Mouse (Mus musculus): Measurements from ENCODE around the gene Slc25a21. TPM values are rescaled to one million over a fixed set of nuclear protein-coding genes. Genes with fewer than 3 reads are reported as not detected.

Gene Slc25a21
- polyA plus RNA-seq, 1 experiment from 2014 or later = 0.13 TPM

GRCm38 (mm10) chr12:56890891-56891726 is 306.2 kb downstream of the Slc25a21 start:
- Histone ChIP-seq H3K27ac (ENCODE audit: low read depth) (no peak overlapping the region), H3K4me3 (ENCODE audit: low read depth, low read length) (no peak overlapping the region), H3K4me1 (ENCODE audit: insufficient read depth) (no peaks in the 10 kb centered on the region), H3K9me3 (ENCODE audit: low read depth, low read length) (no peaks in the 10 kb centered on the region), H3K9ac (no peak overlapping the region), H3K27me3 (ENCODE audit: insufficient read depth, low read length) (no peaks in the 10 kb centered on the region), H3K36me3 (ENCODE audit: insufficient read depth) (no peaks in the 10 kb centered on the region), H3K4me2 (no peak overlapping the region)
- WGBS = 57% methylated on average over 6 of the region's 6 CpGs
- no peak for ATAC-seq (ENCODE audit: insufficient read depth)
- no peak for TF ChIP-seq CTCF (IDR thresholded peaks at IDR 0.05; ENCODE audit: low read depth)
- DNase-seq = no peak

GRCm38 (mm10) chr12:56877796-56878195 is 319.5 kb downstream of the Slc25a21 start:
- no peak for DNase-seq
- no peaks in the 10 kb centered on the region for H3K9me3 ChIP-seq (ENCODE audit: low read depth, low read length)
- H3K4me1 ChIP-seq (ENCODE audit: insufficient read depth) = no peaks in the 10 kb centered on the region
- no peak overlapping the region for H3K4me2 ChIP-seq
- H3K27ac ChIP-seq (ENCODE audit: low read depth) = no peak overlapping the region
- no peak for ATAC-seq (ENCODE audit: insufficient read depth)
- no peak overlapping the region for H3K4me3 ChIP-seq (ENCODE audit: low read depth, low read length)
- no peaks in the 10 kb centered on the region for H3K36me3 ChIP-seq (ENCODE audit: insufficient read depth)
- H3K9ac ChIP-seq = no peak overlapping the region
- 69% methylated on average over 3 of the region's 3 CpGs for WGBS
- TF ChIP-seq CTCF (IDR thresholded peaks at IDR 0.05; ENCODE audit: low read depth) = no peak
- no peaks in the 10 kb centered on the region for H3K27me3 ChIP-seq (ENCODE audit: insufficient read depth, low read length)

- H3K4me2 ChIP-seq = no peak overlapping the region
- no peak for TF ChIP-seq CTCF (IDR thresholded peaks at IDR 0.05; ENCODE audit: low read depth)
- 40% methylated on average over 7 of the region's 7 CpGs for WGBS
- no peak overlapping the region for H3K27ac ChIP-seq (ENCODE audit: low read depth)
- no peaks in the 10 kb centered on the region for H3K27me3 ChIP-seq (ENCODE audit: insufficient read depth, low read length)
- H3K36me3 ChIP-seq (ENCODE audit: insufficient read depth) = no peaks in the 10 kb centered on the region
- H3K4me3 ChIP-seq (ENCODE audit: low read depth, low read length) = no peak overlapping the region
- H3K9ac ChIP-seq = no peak overlapping the region
- no peaks in the 10 kb centered on the region for H3K9me3 ChIP-seq (ENCODE audit: low read depth, low read length)
- H3K4me1 ChIP-seq (ENCODE audit: insufficient read depth) = no peaks in the 10 kb centered on the region
- ATAC-seq (ENCODE audit: insufficient read depth) (no peak), DNase-seq (no peak)
Measured at GRCm38 (mm10) chr12:56876549-56876948, 320.7 kb downstream of the Slc25a21 start.

GRCm38 (mm10) chr12:56873204-56873603 is 324.1 kb downstream of the Slc25a21 start:
- Histone ChIP-seq H3K36me3 (ENCODE audit: insufficient read depth) (no peaks in the 10 kb centered on the region), H3K9me3 (ENCODE audit: low read depth, low read length) (no peaks in the 10 kb centered on the region), H3K4me3 (ENCODE audit: low read depth, low read length) (no peak overlapping the region), H3K27ac (ENCODE audit: low read depth) (no peak overlapping the region), H3K4me1 (ENCODE audit: insufficient read depth) (no peaks in the 10 kb centered on the region), H3K9ac (no peak overlapping the region), H3K4me2 (no peak overlapping the region), H3K27me3 (ENCODE audit: insufficient read depth, low read length) (no peaks in the 10 kb centered on the region)
- TF ChIP-seq CTCF (IDR thresholded peaks at IDR 0.05; ENCODE audit: low read depth) = no peak
- no peak for ATAC-seq (ENCODE audit: insufficient read depth)
- no peak for DNase-seq

- WGBS = 74% methylated on average over 3 of the region's 3 CpGs
- no peak overlapping the region for H3K9ac ChIP-seq
- no peaks in the 10 kb centered on the region for H3K4me1 ChIP-seq (ENCODE audit: insufficient read depth)
- no peak for DNase-seq
- no peak overlapping the region for H3K4me3 ChIP-seq (ENCODE audit: low read depth, low read length)
- no peaks in the 10 kb centered on the region for H3K36me3 ChIP-seq (ENCODE audit: insufficient read depth)
- no peak for ATAC-seq (ENCODE audit: insufficient read depth)
- TF ChIP-seq CTCF (IDR thresholded peaks at IDR 0.05; ENCODE audit: low read depth) = no peak
- H3K27me3 ChIP-seq (ENCODE audit: insufficient read depth, low read length) = no peaks in the 10 kb centered on the region
- H3K4me2 ChIP-seq = no peak overlapping the region
- H3K27ac ChIP-seq (ENCODE audit: low read depth) = no peak overlapping the region
- no peaks in the 10 kb centered on the region for H3K9me3 ChIP-seq (ENCODE audit: low read depth, low read length)
Measured at GRCm38 (mm10) chr12:56870569-56870968, 326.7 kb downstream of the Slc25a21 start.

- Histone ChIP-seq H3K27me3 (ENCODE audit: insufficient read depth, low read length) (no peaks in the 10 kb centered on the region), H3K4me2 (no peak overlapping the region), H3K9ac (no peak overlapping the region), H3K9me3 (ENCODE audit: low read depth, low read length) (no peaks in the 10 kb centered on the region), H3K36me3 (ENCODE audit: insufficient read depth) (no peaks in the 10 kb centered on the region), H3K4me3 (ENCODE audit: low read depth, low read length) (no peak overlapping the region), H3K4me1 (ENCODE audit: insufficient read depth) (no peaks in the 10 kb centered on the region), H3K27ac (ENCODE audit: low read depth) (no peak overlapping the region)
- 85% methylated on average over 4 of the region's 4 CpGs for WGBS
- no peak for TF ChIP-seq CTCF (IDR thresholded peaks at IDR 0.05; ENCODE audit: low read depth)
- ATAC-seq (ENCODE audit: insufficient read depth) = no peak
- no peak for DNase-seq
Measured at GRCm38 (mm10) chr12:56863873-56864562, 333.3 kb downstream of the Slc25a21 start.

- Histone ChIP-seq H3K27ac (ENCODE audit: low read depth) (no peak overlapping the region), H3K36me3 (ENCODE audit: insufficient read depth) (no peaks in the 10 kb centered on the region), H3K4me1 (ENCODE audit: insufficient read depth) (no peaks in the 10 kb centered on the region), H3K27me3 (ENCODE audit: insufficient read depth, low read length) (no peaks in the 10 kb centered on the region), H3K9ac (no peak overlapping the region), H3K4me3 (ENCODE audit: low read depth, low read length) (no peak overlapping the region), H3K4me2 (no peak overlapping the region), H3K9me3 (ENCODE audit: low read depth, low read length) (no peaks in the 10 kb centered on the region)
- no peak for TF ChIP-seq CTCF (IDR thresholded peaks at IDR 0.05; ENCODE audit: low read depth)
- DNase-seq = no peak
- ATAC-seq (ENCODE audit: insufficient read depth) = no peak
- 47% methylated on average over 4 of the region's 4 CpGs for WGBS
Measured at GRCm38 (mm10) chr12:56852679-56853078, 344.6 kb downstream of the Slc25a21 start.
